Comparison of ENCODE assay signal across 8 mouse cellular contexts in genomic region chr2:36135887-36136286, GRCm38 (mm10). TPM values are rescaled to one million over a fixed set of nuclear protein-coding genes. Genes with fewer than 3 reads are reported as not detected.
DNase-seq lines count a peak whose midpoint lies in the region; ATAC-seq and TF ChIP-seq lines count a peak whose summit lies in the region.

No protein-coding gene starts in this region.

- TF ChIP-seq POLR2A in cortical plate, adult 2 months (IDR thresholded peaks at IDR 0.05; ENCODE audit: extremely low read depth, insufficient read depth, low read length), result no peak
- no peak for TF ChIP-seq POLR2A in myocyte (IDR thresholded peaks at IDR 0.05; ENCODE audit: insufficient read length, low read depth)

- no peak for DNase-seq in layer of hippocampus, adult 2 months (ENCODE audit: low spot score in 2 of 2)
- DNase-seq in layer of hippocampus, adult 11-12 months (ENCODE audit: low spot score), result no peak
- DNase-seq in gastrocnemius, postnatal 36 days, result no peak
- DNase-seq in spleen, postnatal 4 days (ENCODE audit: low spot score in 2 of 2), result no peak
- DNase-seq in cerebellum, postnatal 10 days, result no peak

- ATAC-seq in inflammation-experienced regulatory T-cells, adult 6 months, result peak; percentile 6

- peak overlapping the region; percentile 95 for H3K27ac ChIP-seq in layer of hippocampus, adult 2 months
- H3K27ac ChIP-seq in cortical plate, adult 2 months (ENCODE audit: insufficient read depth, low read length), result peak overlapping the region; percentile 97

- H3K36me3 ChIP-seq in myocyte (ENCODE audit: control insufficient read depth, insufficient read depth), result peaks cover 33% of the 10 kb centered on the region

- H3K4me1 ChIP-seq in cortical plate, adult 2 months (ENCODE audit: control insufficient read depth, insufficient read depth, low read length), result peaks cover 2% of the 10 kb centered on the region; the same call in 1 of the 2 replicates

- peaks cover 41% of the 10 kb centered on the region for H3K79me2 ChIP-seq in myocyte (ENCODE audit: control insufficient read depth, insufficient read depth)

- intact Hi-C loops in gastrocnemius, postnatal 36 days (cut with DNase I), result no loop called here

- peak overlapping the region; percentile 95 for H3K4me2 ChIP-seq in myocyte (ENCODE audit: low read depth)

- peak overlapping the region; percentile 78 for H3ac ChIP-seq in myocyte (ENCODE audit: control insufficient read depth, insufficient read length)

- no peak for TF ChIP-seq CTCF in layer of hippocampus, adult 2 months (conservative IDR thresholded peaks at IDR 0.05)
- TF ChIP-seq CTCF in cortical plate, adult 2 months (IDR thresholded peaks at IDR 0.05; ENCODE audit: extremely low read depth, insufficient read depth, low read length), result no peak

- H3K4me3 ChIP-seq in layer of hippocampus, adult 2 months, result peak overlapping the region; percentile 67
- peak overlapping the region; percentile 93 for H3K4me3 ChIP-seq in cortical plate, adult 2 months (ENCODE audit: insufficient read depth, low read length)
- peak overlapping the region; percentile 98 for H3K4me3 ChIP-seq in myocyte

- no peaks in the 10 kb centered on the region for H3K27me3 ChIP-seq in myocyte (ENCODE audit: control insufficient read depth, insufficient read depth, insufficient read length)

TF ChIP-seq in myocyte, 11 proteins besides CTCF, POLR2A, EP300 and RAD21:
- TF ChIP-seq USF1 (IDR thresholded peaks at IDR 0.05; ENCODE audit: low read depth) (peak; percentile 9), TCF12 (IDR thresholded peaks at IDR 0.05; ENCODE audit: insufficient read depth, poor library complexity, severe bottlenecking) (no peak)
TF ChIP-seq in myocyte: peak in this region for 1.

RNA-seq across cellular contexts. Expression of gene Mrrf, which starts 0.3 kb away (rescaled TPM):
- total RNA-seq in layer of hippocampus, adult 2 months (2021), result 10 to 100 TPM; 13.8 to 18.6 TPM
- polyA plus RNA-seq in cortical plate, adult 2 months (2012; rRNA removed), result 21.1 and 23.8 TPM in 2 replicates
- polyA plus RNA-seq in inflammation-experienced regulatory T-cells, adult 6 months (2017; shearing (Covaris generic)), result 10 to 100 TPM; 12.7 to 19.7 (median 15.2) TPM
- polyA plus RNA-seq in myocyte (2012; fragmentation: generic; extraction: Trizol), result 40.9 TPM
- 10 to 100 TPM; 13.5 to 18.8 TPM for total RNA-seq in gastrocnemius, postnatal 36 days (2021)

RNA-seq across cellular contexts. Expression of gene Rbm18, which starts 0.7 kb away (rescaled TPM):
- total RNA-seq in layer of hippocampus, adult 2 months (2021), result 10 to 100 TPM; 41.7 to 46.3 TPM
- polyA plus RNA-seq in cortical plate, adult 2 months (2012; rRNA removed), result 50.0 and 50.4 TPM in 2 replicates
- 10 to 100 TPM; 45.5 to 59.4 (median 55.0) TPM for polyA plus RNA-seq in inflammation-experienced regulatory T-cells, adult 6 months (2017; shearing (Covaris generic))
- 30.2 TPM for polyA plus RNA-seq in myocyte (2012; fragmentation: generic; extraction: Trizol)
- total RNA-seq in gastrocnemius, postnatal 36 days (2021), result 10 to 100 TPM; 28.9 to 31.1 TPM

RNA-seq across cellular contexts. Expression of gene Lhx6, which starts 30.7 kb away (rescaled TPM):
- 10 to 100 TPM; 15.5 to 16.0 TPM for total RNA-seq in layer of hippocampus, adult 2 months (2021)
- 8.2 and 8.5 TPM in 2 replicates for polyA plus RNA-seq in cortical plate, adult 2 months (2012; rRNA removed)
- not detected for polyA plus RNA-seq in inflammation-experienced regulatory T-cells, adult 6 months (2017; shearing (Covaris generic))
- polyA plus RNA-seq in myocyte (2012; fragmentation: generic; extraction: Trizol), result 1.1 TPM
- 1 to 10 TPM; 2.4 to 2.8 TPM for total RNA-seq in gastrocnemius, postnatal 36 days (2021)
